Mouse (Mus musculus): ENCODE measurements around the gene Crlf2. TPM values are rescaled to one million over a fixed set of nuclear protein-coding genes. Genes with fewer than 3 reads are reported as not detected.

Crlf2 gene
- polyA plus RNA-seq (2012; rRNA removed; ENCODE audit: low replicate concordance): 23.4 and 32.4 TPM in 2 replicates

DNA sequence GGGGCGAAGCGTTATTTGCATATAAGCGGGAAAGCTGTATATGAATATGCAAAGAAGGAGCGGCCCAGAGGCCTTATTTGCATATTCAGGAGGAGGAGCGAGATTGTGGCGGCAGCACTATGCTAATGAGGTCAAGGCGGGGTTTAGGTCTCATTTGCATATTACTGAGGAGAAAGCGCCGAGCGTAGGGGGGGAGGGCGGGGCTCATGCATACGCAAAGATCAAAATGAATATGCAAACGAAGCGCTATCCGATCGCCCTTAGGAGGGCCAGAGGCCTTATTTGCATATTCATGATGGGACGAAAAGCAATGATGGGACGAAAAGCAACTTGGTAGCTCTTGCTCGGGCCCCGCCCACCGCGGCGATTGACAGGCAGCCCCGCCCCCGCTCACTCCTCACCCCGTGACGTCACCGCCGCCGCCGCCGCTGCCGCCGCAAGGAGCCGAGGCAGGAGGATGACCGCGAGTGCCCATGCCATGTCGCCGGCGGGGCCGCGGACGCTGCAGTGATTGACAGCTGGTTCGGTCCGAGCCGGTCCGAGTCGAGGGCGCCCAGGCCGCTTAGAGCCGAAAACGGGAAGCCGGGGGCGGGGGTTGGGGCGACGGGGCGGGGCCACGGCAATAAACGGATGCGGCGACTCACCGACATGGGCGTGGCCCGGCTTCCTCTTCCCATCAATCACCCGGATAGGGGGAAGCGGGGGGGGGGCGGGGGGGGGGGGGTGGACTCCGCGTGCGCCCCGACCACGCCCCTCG, at the start of gene Crlf2:
Crlf2 (minus strand) TSS at position 590 of the 757 bp plus-strand sequence.

Other genes with a start within 250 kb of the Crlf2 start
- not detected in 2 replicates for gene Vmn2r16, start 228.8 kb downstream of the Crlf2 start, polyA plus RNA-seq (2012; rRNA removed; ENCODE audit: low replicate concordance)
- gene Vmn2r17, start 139.3 kb downstream of the Crlf2 start, polyA plus RNA-seq (2012; rRNA removed; ENCODE audit: low replicate concordance): not detected in 2 replicates
- gene 5430403G16Rik, start 132.0 kb upstream of the Crlf2 start, polyA plus RNA-seq (2012; rRNA removed; ENCODE audit: low replicate concordance): 0.13 and 0.30 TPM in 2 replicates
- 1.2 and 1.3 TPM in 2 replicates for gene 4930522L14Rik, start 192.9 kb upstream of the Crlf2 start, polyA plus RNA-seq (2012; rRNA removed; ENCODE audit: low replicate concordance)

Measured in subcutaneous adipose tissue, adult 2 months (tissue).